Mouse (Mus musculus): ENCODE data around the gene Baiap2.
A peak's percentile ranks its signal among the peaks of the same experiment; 100 is the strongest.

- TF ChIP-seq CTCF (IDR thresholded peaks at IDR 0.05; ENCODE audit: low read depth, low read length) (peak; percentile 93), POLR2A (IDR thresholded peaks at IDR 0.05; ENCODE audit: extremely low read depth, insufficient read depth, low read length) (no peak)
Observed at GRCm38 (mm10) chr11:119919897-119920296, 22.7 kb upstream of the Baiap2 start.
